Mouse (Mus musculus): ENCODE results near the gene Rnf40. TPM values are rescaled to one million over a fixed set of nuclear protein-coding genes. Genes with fewer than 3 reads are reported as not detected.

Gene Rnf40
- total and polyA plus RNA-seq, 3 experiments, result 39.3 to 73.0 (median 48.6) TPM

GRCm38 (mm10) chr7:127591108-127591507 is 2.5 kb downstream of the Rnf40 start:
- Histone ChIP-seq H3K27me3 (replicated peaks) (no peaks in the 10 kb centered on the region), H3K79me2 (replicated peaks; ENCODE audit: control insufficient read depth, extremely low read depth, insufficient read depth, poor library complexity, severe bottlenecking) (peaks cover 13% of the 10 kb centered on the region), H3K36me3 (replicated peaks in 1 of 2; ENCODE audit: control insufficient read depth in 1 of 2, insufficient read depth in 1 of 2, low read length in 1 of 2) (peaks cover 59 to 68% of the 10 kb centered on the region in 2 experiments), H3K4me1 (ENCODE audit: control insufficient read depth in 1 of 2, insufficient read depth in 2 of 2) (peaks cover 7 to 77% of the 10 kb centered on the region in 2 experiments; a peak in 3 of 4 replicates), H3K27ac (ENCODE audit: insufficient read depth, low read depth) (no peak overlapping the region), H3K4me3 (replicated peaks in 1 of 3; ENCODE audit: low read depth in 2 of 3, low read length in 2 of 3, poor library complexity in 1 of 3) (no peak overlapping the region), H3K4me2 (ENCODE audit: insufficient read depth, low read depth, poor library complexity, severe bottlenecking) (no peak overlapping the region), H3K9ac (ENCODE audit: insufficient read depth, low read depth) (no peak overlapping the region), H3K9me3 (replicated peaks; ENCODE audit: low read length) (no peaks in the 10 kb centered on the region)
- dilution Hi-C loops (cut with MboI; ENCODE audit: extremely low pct_ligation_motif_present, extremely low pct_unique_long_range_greater_than_20kb, low sequenced_read_pairs) (no loop called here), in situ Hi-C loops (cut with MboI; ENCODE audit: low pct_ligation_motif_present, low pct_unique_long_range_greater_than_20kb, low sequenced_read_pairs) (no loop called here)
- no peak for DNase-seq (ENCODE audit: extremely low read depth)
- TF ChIP-seq POLR2A (IDR thresholded peaks at IDR 0.05; ENCODE audit: low read depth, low read length) (no peak), BHLHE40 (IDR thresholded peaks at IDR 0.05; ENCODE audit: low read depth, low read length) (no peak), RAD21 (IDR thresholded peaks at IDR 0.05; ENCODE audit: low read depth, low read length) (no peak), CTCF (conservative IDR thresholded peaks at IDR 0.05 in 1 of 2, IDR thresholded peaks at IDR 0.05 in 1 of 2; ENCODE audit: low read depth in 2 of 2, low read length in 2 of 2) (no peak), USF1 (IDR thresholded peaks at IDR 0.05; ENCODE audit: low read depth, low read length) (no peak), ZNF384 (IDR thresholded peaks at IDR 0.05; ENCODE audit: low read depth, low read length) (no peak), EP300 (IDR thresholded peaks at IDR 0.05; ENCODE audit: low read length) (no peak)

- H3K9ac ChIP-seq (ENCODE audit: insufficient read depth, low read depth), result no peak overlapping the region
- in situ Hi-C loops (cut with MboI; ENCODE audit: low pct_ligation_motif_present, low pct_unique_long_range_greater_than_20kb, low sequenced_read_pairs), result no loop called here
- H3K27ac ChIP-seq (ENCODE audit: insufficient read depth, low read depth), result no peak overlapping the region
- H3K36me3 ChIP-seq (replicated peaks in 1 of 2; ENCODE audit: control insufficient read depth in 1 of 2, insufficient read depth in 1 of 2, low read length in 1 of 2), result peaks cover 74 to 81% of the 10 kb centered on the region in 2 experiments
- dilution Hi-C loops (cut with MboI; ENCODE audit: extremely low pct_ligation_motif_present, extremely low pct_unique_long_range_greater_than_20kb, low sequenced_read_pairs), result no loop called here
- no peak overlapping the region for H3K4me3 ChIP-seq (replicated peaks in 1 of 3; ENCODE audit: low read depth in 2 of 3, low read length in 2 of 3, poor library complexity in 1 of 3)
- H3K9me3 ChIP-seq (replicated peaks; ENCODE audit: low read length), result no peaks in the 10 kb centered on the region
- H3K27me3 ChIP-seq (replicated peaks), result no peaks in the 10 kb centered on the region
- DNase-seq (ENCODE audit: extremely low read depth), result no peak
- peaks cover 13% of the 10 kb centered on the region for H3K79me2 ChIP-seq (replicated peaks; ENCODE audit: control insufficient read depth, extremely low read depth, insufficient read depth, poor library complexity, severe bottlenecking)
- no peak overlapping the region for H3K4me2 ChIP-seq (ENCODE audit: insufficient read depth, low read depth, poor library complexity, severe bottlenecking)
- TF ChIP-seq ZMIZ1 (IDR thresholded peaks at IDR 0.05; ENCODE audit: low read depth, low read length) (no peak), NRF1 (IDR thresholded peaks at IDR 0.05; ENCODE audit: low read depth, low read length) (no peak), EP300 (IDR thresholded peaks at IDR 0.05; ENCODE audit: low read length) (no peak), HCFC1 (IDR thresholded peaks at IDR 0.05; ENCODE audit: low read depth, low read length) (no peak), E2F4 (IDR thresholded peaks at IDR 0.05; ENCODE audit: insufficient replicate concordance, low read depth, low read length) (no peak), TCF12 (IDR thresholded peaks at IDR 0.05; ENCODE audit: low read depth, low read length) (no peak), SMC3 (IDR thresholded peaks at IDR 0.05; ENCODE audit: low read depth, low read length) (no peak), JUN (IDR thresholded peaks at IDR 0.05; ENCODE audit: insufficient read depth, low read depth, low read length) (no peak), USF2 (conservative IDR thresholded peaks at IDR 0.05; ENCODE audit: low read depth, low read length) (no peak), MAFK (IDR thresholded peaks at IDR 0.05; ENCODE audit: insufficient replicate concordance, low read length) (no peak)
- H3K4me1 ChIP-seq (ENCODE audit: control insufficient read depth in 1 of 2, insufficient read depth in 2 of 2), result peaks cover 7 to 84% of the 10 kb centered on the region in 2 experiments; a peak in 3 of 4 replicates
Observed at GRCm38 (mm10) chr7:127592575-127592974, 4.0 kb downstream of the Rnf40 start.
